Mouse (Mus musculus) CH12.LX (cell line): ENCODE data around the gene Ccdc51. TPM values are rescaled to one million over a fixed set of nuclear protein-coding genes. Genes with fewer than 3 reads are reported as not detected.
A peak's percentile ranks its signal among the peaks of the same experiment; 100 is the strongest.

Experiments
- DNase-seq: peaks from one replicate; pipeline ENCODE4 v3.0.0-alpha.2; 2013; ENCODE audit errors: extremely low read depth
- H3K27ac ChIP-seq: 2 replicates; pipeline ENCODE4 v1.5.1; 2012; ENCODE audit warnings: low read depth, mild to moderate bottlenecking, control low read depth, moderate library complexity; ENCODE audit not compliant: insufficient read depth
- H3K27me3 ChIP-seq: replicated peaks from 2 replicates; pipeline ENCODE3; 2012; ENCODE audit warnings: inconsistent platforms
- H3K36me3 ChIP-seq, 2 experiments: replicated peaks in 1 of 2; 2 replicates each; pipeline versions ENCODE3 to v1.6.1; 2012; ENCODE audit warnings: inconsistent platforms in 1 of 2, low read length in 1 of 2, mild to moderate bottlenecking in 1 of 2, mixed read lengths in 1 of 2, moderate library complexity in 1 of 2; ENCODE audit not compliant: control insufficient read depth in 1 of 2, insufficient read depth in 1 of 2
- H3K4me1 ChIP-seq, 2 experiments: 2 replicates each; pipeline ENCODE4 v1.6.1; 2012; ENCODE audit warnings: inconsistent platforms in 1 of 2, moderate library complexity in 1 of 2; ENCODE audit not compliant: insufficient read depth in 2 of 2, control insufficient read depth in 1 of 2
- H3K4me2 ChIP-seq: 2 replicates; pipeline ENCODE4 v1.6.1; 2012; ENCODE audit warnings: low read depth, mild to moderate bottlenecking, control low read depth; ENCODE audit not compliant: poor library complexity, insufficient read depth, severe bottlenecking
- H3K4me3 ChIP-seq, 3 experiments: fragments of 150-350 bp in 1 of 3; sonication (generic) in 1 of 3; replicated peaks in 1 of 3; 2 replicates each; pipeline versions ENCODE3 to v1.5.1; 2011 to 2012; ENCODE audit warnings: low read depth in 2 of 3, low read length in 2 of 3, mild to moderate bottlenecking in 2 of 3, moderate library complexity in 2 of 3, control low read depth in 1 of 3, improper control_type of control experiment in 1 of 3, inconsistent platforms in 1 of 3, mixed read lengths in 1 of 3; ENCODE audit not compliant: poor library complexity in 1 of 3
- H3K79me2 ChIP-seq: replicated peaks from 2 replicates; pipeline ENCODE4 v1.6.1; 2012; ENCODE audit warnings: mild to moderate bottlenecking, moderate library complexity; ENCODE audit not compliant: control insufficient read depth, poor library complexity, insufficient read depth, severe bottlenecking; ENCODE audit errors: extremely low read depth
- H3K9ac ChIP-seq: 2 replicates; pipeline ENCODE4 v1.6.1; 2012; ENCODE audit warnings: low read depth, mild to moderate bottlenecking, control low read depth, moderate library complexity; ENCODE audit not compliant: insufficient read depth
- H3K9me3 ChIP-seq: replicated peaks from 2 replicates; pipeline ENCODE3; 2012; ENCODE audit warnings: low read length, inconsistent platforms, mixed read lengths
- CHD1 ChIP-seq: IDR thresholded peaks from 2 replicates; pipeline ENCODE4 v1.6.1; 2012; ENCODE audit warnings: low read depth, low read length, improper control_type of control experiment, inconsistent platforms
- CHD2 ChIP-seq: IDR thresholded peaks from 2 replicates; pipeline ENCODE4 v1.6.1; 2011; ENCODE audit warnings: low read length, improper control_type of control experiment
- CTCF ChIP-seq, 2 experiments: IDR thresholded peaks in 1 of 2; conservative IDR thresholded peaks in 1 of 2; 2 replicates each; pipeline ENCODE4 v1.5.1; 2011 to 2012; ENCODE audit warnings: low read depth in 2 of 2, low read length in 2 of 2, improper control_type of control experiment in 1 of 2, inconsistent platforms in 1 of 2, mild to moderate bottlenecking in 1 of 2, moderate library complexity in 1 of 2
- ELF1 ChIP-seq: IDR thresholded peaks from 2 replicates; pipeline ENCODE4 v1.6.1; 2014; ENCODE audit warnings: low read depth, mild to moderate bottlenecking, inconsistent platforms, low read length, improper control_type of control experiment
- ETS1 ChIP-seq: conservative IDR thresholded peaks from 2 replicates; pipeline ENCODE4 v1.6.1; 2012; ENCODE audit warnings: low read depth, mild to moderate bottlenecking, inconsistent platforms, low read length, improper control_type of control experiment, moderate library complexity
- GABPA ChIP-seq: IDR thresholded peaks from 2 replicates; pipeline ENCODE4 v1.6.1; 2012; ENCODE audit warnings: low read depth, low read length, improper control_type of control experiment, inconsistent platforms; ENCODE audit not compliant: insufficient replicate concordance
- KAT2A ChIP-seq: IDR thresholded peaks from 2 replicates; pipeline ENCODE4 v1.6.1; 2012; ENCODE audit warnings: low read length, improper control_type of control experiment, inconsistent platforms; ENCODE audit not compliant: insufficient replicate concordance
- MAFK ChIP-seq: IDR thresholded peaks from 2 replicates; pipeline ENCODE4 v1.6.1; 2011; ENCODE audit warnings: low read length, improper control_type of control experiment; ENCODE audit not compliant: insufficient replicate concordance
- MAX ChIP-seq: IDR thresholded peaks from 2 replicates; pipeline ENCODE4 v1.6.1; 2011; ENCODE audit warnings: low read length, improper control_type of control experiment
- MAZ ChIP-seq: IDR thresholded peaks from 2 replicates; pipeline ENCODE4 v1.6.1; 2012; ENCODE audit warnings: low read depth, mild to moderate bottlenecking, inconsistent platforms, low read length, improper control_type of control experiment, moderate library complexity
- MXI1 ChIP-seq: IDR thresholded peaks from 2 replicates; pipeline ENCODE4 v1.6.1; 2011; ENCODE audit warnings: mild to moderate bottlenecking, low read depth, low read length, improper control_type of control experiment
- MYC ChIP-seq: IDR thresholded peaks from 2 replicates; pipeline ENCODE4 v1.6.1; 2011; ENCODE audit warnings: low read depth, mild to moderate bottlenecking, improper control_type of control experiment, low read length
- PAX5 ChIP-seq: IDR thresholded peaks from 2 replicates; pipeline ENCODE4 v1.6.1; 2012; ENCODE audit warnings: low read length, inconsistent platforms, mixed read lengths
- POLR2A ChIP-seq: IDR thresholded peaks from 2 replicates; pipeline ENCODE4 v1.6.1; 2011; ENCODE audit warnings: low read depth, mild to moderate bottlenecking, improper control_type of control experiment, low read length
- SMC3 ChIP-seq: IDR thresholded peaks from 2 replicates; pipeline ENCODE4 v1.6.1; 2011; ENCODE audit warnings: low read depth, low read length, improper control_type of control experiment
- TCF12 ChIP-seq: IDR thresholded peaks from 2 replicates; pipeline ENCODE4 v1.6.1; 2014; ENCODE audit warnings: low read depth, mild to moderate bottlenecking, inconsistent platforms, low read length, improper control_type of control experiment
- UBTF ChIP-seq: IDR thresholded peaks from 2 replicates; pipeline ENCODE4 v1.6.1; 2012; ENCODE audit warnings: low read depth, mild to moderate bottlenecking, inconsistent platforms, low read length, improper control_type of control experiment, moderate library complexity
- USF1 ChIP-seq: IDR thresholded peaks from 2 replicates; pipeline ENCODE4 v1.6.1; 2014; ENCODE audit warnings: low read depth, mild to moderate bottlenecking, inconsistent platforms, low read length, improper control_type of control experiment
- ZKSCAN1 ChIP-seq: IDR thresholded peaks from 2 replicates; pipeline ENCODE4 v1.6.1; 2012; ENCODE audit warnings: low read depth, inconsistent platforms, low read length, improper control_type of control experiment, borderline replicate concordance
- ZMIZ1 ChIP-seq: IDR thresholded peaks from 2 replicates; pipeline ENCODE4 v1.6.1; 2012; ENCODE audit warnings: low read depth, mild to moderate bottlenecking, inconsistent platforms, low read length, improper control_type of control experiment
- ZNF384 ChIP-seq: IDR thresholded peaks from 2 replicates; pipeline ENCODE4 v1.6.1; 2012; ENCODE audit warnings: low read depth, low read length, improper control_type of control experiment, inconsistent platforms
- dilution Hi-C: fragments of 300-500 bp; cut with MboI; formaldehyde crosslinking; loops from 2 replicates; pipeline ENCODE4 v1.14.3; 2020; ENCODE audit warnings: low sequenced_read_pairs; ENCODE audit not compliant: extremely low pct_unique_long_range_greater_than_20kb, extremely low pct_ligation_motif_present
- in situ Hi-C: fragments of 300-500 bp; cut with MboI; formaldehyde crosslinking; loops from 3 replicates; pipeline ENCODE4 v1.14.3; 2019; ENCODE audit warnings: low sequenced_read_pairs, low pct_ligation_motif_present, low pct_unique_long_range_greater_than_20kb, mixed read lengths
- polyA plus RNA-seq: library from polyadenylated mRNA; unstranded; fragments of >175 nt; gene quantifications from 2 replicates; pipeline ENCODE4 v1.2.1, GENCODE M21; 2012; ENCODE audit warnings: low read depth; ENCODE audit not compliant: insufficient read length
- total RNA-seq, 2 experiments: library from RNA; depleted of rRNA; stranded (reverse); fragments of 300-350 nt in 1 of 2; fragments of >200 nt in 1 of 2; gene quantifications; 2 replicates each; pipeline ENCODE4 v1.2.3; 2012 to 2014

Gene Ccdc51
- total and polyA plus RNA-seq, 3 experiments, result 7.6 to 18.2 (median 16.2) TPM

GRCm38 (mm10) chr9:109051651-109052489, 30.4 kb upstream of the Ccdc51 start (continued):
- TF ChIP-seq USF1, result no peak
- no peak for TF ChIP-seq GABPA
- TF ChIP-seq MAFK, result no peak
- TF ChIP-seq MXI1, result no peak; the same call in 1 of the 2 replicates
- no peak; the same call in 1 of the 2 replicates for TF ChIP-seq CHD1
- 0 out of 2 replicates have a peak, but pooled peaks have one; percentile 14 for TF ChIP-seq CHD2
- no peak; the same call in 1 of the 2 replicates for TF ChIP-seq TCF12
- TF ChIP-seq ZKSCAN1, result no peak
- TF ChIP-seq UBTF, result no peak
- TF ChIP-seq PAX5, result no peak
- TF ChIP-seq ETS1, result peak; percentile 37; the same call in 1 of the 2 replicates
- TF ChIP-seq, all 38 proteins: peak for 11

GRCm38 (mm10) chr9:109052490-109053260, 29.6 kb upstream of the Ccdc51 start:
- peaks cover 19 to 35% of the 10 kb centered on the region in 2 experiments for H3K36me3 ChIP-seq
- H3K79me2 ChIP-seq, result peaks cover 70% of the 10 kb centered on the region
- TF ChIP-seq UBTF (no peak), KAT2A (no peak), TCF12 (no peak), CTCF (conservative IDR thresholded peaks at IDR 0.05 in 1 of 2, IDR thresholded peaks at IDR 0.05 in 1 of 2; ENCODE audit: low read depth in 2 of 2, low read length in 2 of 2) (no peak), ZNF384 (no peak), MAZ (no peak), SMC3 (no peak), ZKSCAN1 (no peak), USF1 (no peak), MAX (0 out of 2 replicates have a peak, but pooled peaks have one; percentile 12), PAX5 (no peak), ELF1 (0 out of 2 replicates have a peak, but pooled peaks have one; percentile 16), MYC (0 out of 2 replicates have a peak, but pooled peaks have one; percentile 6), POLR2A (0 out of 2 replicates have a peak, but pooled peaks have one; percentile 26), CHD1 (no peak), MAFK (no peak), ZMIZ1 (0 out of 2 replicates have a peak, but pooled peaks have one; percentile 66)
- TF ChIP-seq, all 38 proteins: peak for 5
- Histone ChIP-seq H3K4me3 (peak overlapping the region; percentile 67 to 91 (median 70)), H3K4me2 (peak overlapping the region; percentile 88), H3K9me3 (no peaks in the 10 kb centered on the region), H3K27ac (peak overlapping the region; percentile 93), H3K4me1 (peaks cover 30 to 65% of the 10 kb centered on the region in 2 experiments), H3K27me3 (no peaks in the 10 kb centered on the region), H3K9ac (peak overlapping the region; percentile 56)
- no peak for DNase-seq
- in situ Hi-C loops (no loop called here), dilution Hi-C loops (no loop called here)
